Mouse (Mus musculus) lung, postnatal 0 days (tissue): Measurements from ENCODE around the gene BC055324.

Experiments
- CTCF ChIP-seq: IDR thresholded peaks from 2 replicates; pipeline ENCODE4 v1.5.1; 2016; ENCODE audit warnings: antibody characterized with exemption, mild to moderate bottlenecking
- EP300 ChIP-seq: IDR thresholded peaks from 2 replicates; pipeline ENCODE4 v1.6.1; 2016; ENCODE audit warnings: antibody characterized with exemption, mild to moderate bottlenecking, control low read depth

DNA sequence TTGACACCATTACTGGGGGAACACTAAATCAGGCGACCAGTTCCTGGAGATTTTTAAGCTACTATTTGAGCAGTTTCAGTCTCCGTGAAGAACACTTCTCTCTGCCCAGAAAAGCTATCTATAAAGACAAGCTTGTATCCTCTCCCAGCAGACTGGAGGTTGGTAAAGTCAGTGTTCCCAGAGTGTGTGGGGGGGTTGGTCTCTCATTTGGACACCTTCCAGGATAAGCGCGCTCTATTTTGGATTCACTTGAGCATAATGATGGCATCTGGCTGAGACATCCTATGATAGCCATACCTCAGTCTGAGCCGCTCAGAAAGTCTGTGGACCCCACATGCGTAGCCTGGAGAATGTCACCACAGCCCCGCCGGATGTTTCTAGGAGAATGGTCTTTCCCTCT lies 70.5 kb downstream of the BC055324 start:
- TF ChIP-seq CTCF: no peak
- no peak for TF ChIP-seq EP300
